Mouse (Mus musculus): Measurements from ENCODE around the gene Vamp2.

DNA sequence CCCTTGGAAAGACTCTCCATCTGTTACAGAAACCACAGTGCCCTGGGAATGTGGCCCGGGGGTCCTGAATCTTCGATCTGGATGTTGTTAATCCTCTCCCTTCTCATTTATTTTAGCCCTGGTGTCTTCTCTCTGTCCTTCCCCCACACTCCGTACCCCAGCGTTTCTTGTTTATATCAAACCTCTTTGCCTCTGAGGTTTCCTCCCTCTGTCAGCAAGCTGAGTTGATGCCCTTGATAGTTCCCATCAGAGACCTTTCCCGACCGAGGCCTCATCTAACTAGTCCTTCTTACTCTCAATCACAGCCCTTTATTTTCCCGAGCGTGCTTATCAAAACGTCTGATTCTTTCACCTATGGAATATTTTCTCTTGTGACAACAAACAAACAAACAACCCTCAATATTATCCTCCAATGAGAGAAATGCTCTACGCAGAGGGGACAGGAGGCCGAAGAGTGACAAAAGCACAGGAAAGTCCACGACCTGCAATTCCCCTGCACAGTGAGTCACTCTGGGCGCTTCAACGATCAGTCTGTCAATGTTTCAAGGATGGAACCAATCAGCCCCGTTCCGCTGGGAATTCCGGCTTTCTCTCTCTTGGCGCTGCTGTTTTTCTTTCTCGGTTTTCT is 29.4 kb upstream of the Vamp2 start:
- TF ChIP-seq POLR2AphosphoS5 (IDR thresholded peaks at IDR 0.05; ENCODE audit: insufficient replicate concordance, low read depth, low read length) (no peak), CTCF (IDR thresholded peaks at IDR 0.05; ENCODE audit: low read depth, low read length) (no peak), GATA1 (IDR thresholded peaks at IDR 0.05; ENCODE audit: borderline replicate concordance, low read length) (no peak)

Measured in G1E (cell line).